Mouse (Mus musculus) heart, adult 9 months (tissue): ENCODE data around the gene Epb41l1.
A peak's percentile ranks its signal among the peaks of the same experiment; 100 is the strongest.

Source experiments
- DNase-seq, 2 experiments: peaks; one replicate each; pipeline ENCODE4 v3.0.0; 2022; ENCODE audit warnings: low spot score in 2 of 2

The Epb41l1 gene

DNA sequence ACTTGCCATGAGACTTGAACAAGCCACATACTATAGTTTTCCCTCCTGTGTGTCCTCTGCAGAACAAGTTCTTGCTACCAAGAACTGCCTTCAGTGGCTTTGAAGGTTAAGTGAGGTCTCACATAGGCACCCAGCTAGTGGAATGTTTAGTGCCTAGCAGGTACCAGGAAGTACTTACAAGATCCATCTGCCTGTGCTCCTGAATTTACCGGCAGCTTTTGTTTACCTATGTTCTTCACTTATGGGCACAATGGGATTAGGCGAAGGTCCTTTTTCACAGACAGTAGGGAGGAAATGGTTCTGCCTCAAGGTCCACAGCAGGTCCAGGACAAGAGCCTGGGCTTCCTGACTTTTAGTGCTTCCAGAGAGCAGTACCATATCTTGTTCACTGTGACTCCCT, 112.5 kb downstream of the Epb41l1 start:
- no peak for DNase-seq

DNA sequence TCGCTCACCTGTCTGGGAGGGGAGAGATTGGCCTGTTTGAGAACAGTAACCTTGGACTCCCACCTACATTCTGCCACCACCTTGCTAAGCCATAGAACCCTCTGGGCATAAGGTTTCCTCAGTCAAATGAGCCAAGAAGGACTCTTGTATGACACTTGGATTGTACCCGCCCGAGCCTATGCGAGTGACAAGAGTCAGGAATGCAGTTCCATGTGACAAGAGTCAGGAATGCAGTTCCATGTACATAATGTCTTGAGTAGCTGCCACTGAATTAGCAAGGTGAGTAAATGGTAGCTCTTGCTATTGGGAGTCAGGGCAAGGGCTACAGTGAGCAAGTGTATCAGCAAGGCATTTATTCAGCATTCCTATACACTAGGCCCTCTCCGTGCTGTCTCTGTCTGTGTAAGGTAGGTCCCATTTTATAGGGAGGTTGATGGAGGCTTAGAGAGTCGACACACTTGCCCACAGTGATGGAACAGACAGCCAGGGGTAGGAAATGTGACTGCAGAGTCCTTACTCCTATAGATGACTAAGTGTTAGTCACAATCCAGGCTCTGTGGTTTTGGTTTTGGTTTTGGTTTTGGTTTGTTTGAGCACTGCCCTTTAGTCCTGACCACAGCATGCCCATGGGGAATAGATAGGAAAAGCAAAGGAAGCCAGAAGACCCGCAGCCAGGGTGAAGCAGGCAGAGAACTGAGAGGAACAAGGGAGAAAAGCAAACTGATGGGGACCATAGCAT, 118.3 kb downstream of the Epb41l1 start:
- DNase-seq, result no peak

DNA sequence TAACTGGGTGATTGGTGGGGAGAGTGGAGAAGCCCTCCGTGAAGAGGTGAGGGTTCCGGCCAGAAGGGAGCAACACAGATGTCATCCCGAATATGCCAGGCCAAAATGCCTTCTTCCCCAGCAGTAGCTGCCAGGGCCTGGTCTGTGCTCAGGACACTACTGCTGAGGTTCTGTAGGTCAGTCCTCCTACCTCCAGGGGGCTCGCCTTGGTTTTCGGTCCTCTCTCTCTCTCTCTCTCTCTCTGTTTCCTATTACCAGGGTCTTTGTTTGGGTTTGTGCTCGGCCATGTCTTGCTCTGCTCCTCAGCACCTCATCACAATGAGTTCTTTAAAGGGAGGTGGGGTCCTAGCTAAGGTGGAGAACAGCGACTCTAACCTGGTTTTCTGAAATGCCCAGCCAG, 120.3 kb downstream of the Epb41l1 start:
- DNase-seq, result no peak

DNA sequence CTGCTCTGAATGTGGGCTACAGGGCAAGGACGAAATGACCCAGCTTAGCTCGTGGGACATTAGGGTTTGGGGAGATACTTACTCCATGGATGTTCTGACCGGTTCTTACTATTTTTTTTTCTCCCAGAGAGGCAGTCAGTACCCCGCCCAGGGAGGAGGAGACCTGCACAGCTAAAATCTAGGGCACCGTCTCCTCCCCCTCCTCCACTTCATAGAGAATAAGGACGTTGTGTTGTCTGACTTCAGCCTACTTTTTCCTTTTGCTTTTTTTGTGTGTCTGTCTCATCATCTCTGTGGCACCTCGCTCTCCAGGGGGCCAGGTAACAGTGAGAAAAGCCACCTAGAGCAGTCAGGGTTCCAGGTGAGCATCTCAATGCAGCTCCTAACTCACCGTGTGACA, 121.7 kb downstream of the Epb41l1 start:
- DNase-seq, result no peak

DNA sequence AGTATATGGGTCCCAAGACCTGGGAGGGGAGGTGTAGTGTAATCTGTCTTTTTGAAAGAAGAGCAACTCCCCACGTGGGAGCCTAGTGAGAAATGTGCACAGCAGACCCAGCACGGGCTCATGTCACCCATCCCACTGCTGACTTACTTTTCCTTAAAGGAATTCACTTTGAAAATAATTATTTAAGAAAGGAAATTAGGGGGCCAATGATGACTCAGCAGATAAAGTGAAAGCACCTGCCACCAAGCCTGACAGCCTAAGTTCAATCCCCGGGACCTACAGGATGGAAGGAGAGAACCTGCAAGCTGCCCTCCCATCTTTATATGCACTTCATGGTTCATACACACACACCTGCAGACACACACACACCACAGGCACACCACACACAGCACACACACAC, 123.1 kb downstream of the Epb41l1 start:
- no peak for DNase-seq

DNA sequence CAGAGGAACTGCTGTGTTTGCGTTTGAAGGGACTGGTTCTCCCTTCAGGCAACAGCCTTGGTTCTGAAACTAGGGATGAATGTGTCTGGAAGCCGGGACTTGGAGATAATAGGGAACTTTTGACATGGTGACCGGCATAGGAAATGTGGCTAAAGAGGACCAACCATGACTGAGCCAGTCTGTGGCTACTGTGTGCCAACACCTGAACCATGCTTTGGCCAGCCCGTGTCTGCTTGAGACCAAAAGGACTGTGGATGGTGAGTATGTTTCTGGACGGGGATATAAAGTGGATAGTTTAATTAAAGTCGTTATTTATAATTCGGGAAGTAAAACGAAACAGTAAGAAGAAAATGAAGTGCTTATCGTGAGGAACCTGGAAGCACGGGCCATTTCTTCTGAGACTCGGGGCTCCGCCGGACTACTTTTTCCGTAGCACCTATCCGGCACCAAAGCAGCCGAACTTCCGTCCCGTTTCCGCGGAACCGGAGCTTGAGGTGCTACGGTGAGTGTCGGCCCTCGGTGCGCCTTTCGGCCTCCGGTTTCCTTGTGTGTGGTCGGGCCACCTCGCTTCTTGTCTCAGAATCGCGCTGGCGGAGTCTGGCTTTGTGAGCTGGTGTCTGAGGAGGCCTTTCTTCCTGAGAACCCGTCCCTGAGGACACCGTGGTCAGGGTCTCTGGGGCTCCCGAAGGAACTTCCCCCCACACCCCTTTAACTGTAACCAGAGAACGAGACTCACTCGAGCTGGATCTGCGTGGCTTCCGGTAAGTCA, 126.6 kb downstream of the Epb41l1 start, which contains the start of gene Aar2:
Gene Aar2, plus strand, starts transcription at position 462 of the 769 bp plus-strand sequence.
- peak; percentile 50 to 72 for DNase-seq

DNA sequence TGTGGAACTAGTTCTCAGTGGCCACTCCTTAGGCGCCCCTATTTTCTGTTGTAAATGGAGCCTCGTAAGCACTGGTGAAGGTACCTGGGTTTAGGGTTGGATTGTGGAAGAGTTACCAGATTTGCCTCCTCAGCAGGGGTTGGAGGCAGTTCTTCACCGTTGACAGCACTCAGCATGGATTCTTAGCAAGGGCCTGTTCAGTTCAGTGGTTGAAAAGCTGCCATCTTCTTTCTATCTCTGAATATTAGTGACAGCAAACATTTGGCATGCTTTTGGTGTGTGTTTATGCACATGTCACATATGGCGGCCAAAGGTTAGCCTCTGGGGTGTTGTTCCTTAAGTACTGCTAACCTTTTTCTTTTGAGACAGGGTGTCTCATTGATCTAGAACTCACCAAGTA, 131.7 kb downstream of the Epb41l1 start:
- DNase-seq, result no peak

DNA sequence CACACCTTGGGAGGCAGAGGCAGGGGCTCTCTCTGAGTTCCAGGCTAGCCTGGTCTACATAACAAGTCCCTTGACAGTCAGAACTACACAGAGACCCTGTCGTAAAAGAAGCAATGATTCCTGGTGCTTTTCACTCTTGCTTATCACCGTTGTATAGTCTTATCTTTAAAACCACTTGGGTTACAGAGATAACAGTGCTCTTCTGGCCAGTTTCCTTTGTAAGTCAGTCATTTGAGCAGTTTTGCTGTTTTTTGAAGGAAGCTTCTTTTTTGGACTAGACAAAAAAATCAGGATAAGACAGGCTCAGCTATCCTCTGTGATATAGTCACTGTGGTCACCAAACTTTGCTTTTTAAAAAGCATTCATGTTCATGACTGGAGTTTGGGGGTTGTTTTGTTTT, 141.1 kb downstream of the Epb41l1 start:
- no peak for DNase-seq

DNA sequence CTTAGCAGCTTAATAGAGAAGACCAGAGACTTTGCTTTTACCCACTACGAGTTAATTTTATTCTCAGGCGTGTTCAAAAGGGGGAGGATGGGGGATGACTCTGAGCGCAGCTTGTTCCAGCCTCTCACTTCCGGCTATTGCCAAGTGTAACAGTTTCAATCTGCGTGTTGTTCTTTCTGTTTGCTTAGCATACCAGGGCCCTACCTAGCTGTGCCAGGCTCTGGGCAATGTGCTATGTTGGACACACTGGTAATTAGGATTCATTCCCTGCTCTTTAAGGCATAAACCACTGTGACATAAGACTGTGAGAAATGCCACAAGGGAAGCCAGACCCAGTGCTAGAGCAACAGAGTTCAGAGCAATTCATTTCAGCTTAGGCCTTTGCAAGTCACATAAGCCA, 142.8 kb downstream of the Epb41l1 start:
- DNase-seq, result peak; percentile 16 to 22

DNA sequence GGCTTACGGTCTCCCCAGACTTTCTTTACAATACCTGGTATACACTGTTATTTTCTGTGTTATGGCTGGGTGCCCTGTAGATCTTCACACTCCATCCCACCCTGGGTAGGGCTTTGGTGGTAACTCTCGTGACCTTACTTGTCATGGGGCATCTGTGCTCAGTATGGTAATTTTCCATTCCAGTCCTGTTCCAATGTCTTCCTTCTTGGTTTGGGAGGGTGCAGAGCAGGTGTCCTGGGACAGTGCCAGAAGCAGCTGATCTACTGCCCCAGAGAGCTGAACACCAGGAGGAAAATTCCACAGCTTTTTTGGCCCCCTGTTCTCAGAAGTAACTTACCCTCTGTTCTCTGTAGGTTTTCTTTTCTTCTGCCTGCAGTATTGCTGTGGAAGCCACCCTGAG, 145.8 kb downstream of the Epb41l1 start:
- DNase-seq, result no peak

DNA sequence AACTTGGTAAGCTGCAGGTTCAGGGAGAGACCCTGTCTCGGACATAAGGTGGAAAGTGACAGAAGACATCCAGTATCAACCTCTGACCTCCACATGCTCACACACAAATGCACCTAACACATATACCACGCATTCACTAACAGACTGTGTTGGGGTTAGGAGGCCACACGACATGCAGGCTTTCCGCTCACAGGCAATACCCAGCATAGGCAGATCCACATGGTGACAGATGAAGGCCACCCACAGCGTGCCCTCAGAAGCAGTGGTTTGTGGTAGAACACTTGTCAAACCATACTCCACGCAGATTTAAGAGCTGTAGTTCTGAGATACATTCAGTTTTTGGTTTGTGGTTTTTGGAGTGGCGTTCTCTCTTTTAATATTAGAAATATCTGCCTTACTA, 147.9 kb downstream of the Epb41l1 start:
- DNase-seq, result no peak

DNA sequence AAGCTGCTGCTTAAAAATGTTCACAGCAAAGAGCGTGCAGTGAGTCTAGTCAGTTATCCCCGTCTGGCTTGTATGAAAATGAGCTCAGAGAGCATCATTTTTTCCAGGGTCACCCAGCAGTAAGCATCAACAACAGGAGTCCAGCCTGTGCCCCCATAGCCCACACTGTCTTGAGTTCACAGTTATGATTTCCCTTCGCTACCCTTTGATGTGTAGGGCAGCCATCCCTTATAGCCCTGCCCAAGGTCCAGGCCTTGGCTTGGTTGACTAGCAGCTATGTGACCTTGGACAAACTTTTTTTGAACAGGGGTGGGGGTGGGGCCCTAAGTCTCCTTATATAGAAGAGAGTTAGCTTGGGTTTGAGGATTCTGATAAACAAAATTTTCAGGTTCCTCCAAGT, 148.6 kb downstream of the Epb41l1 start:
- no peak for DNase-seq

DNA sequence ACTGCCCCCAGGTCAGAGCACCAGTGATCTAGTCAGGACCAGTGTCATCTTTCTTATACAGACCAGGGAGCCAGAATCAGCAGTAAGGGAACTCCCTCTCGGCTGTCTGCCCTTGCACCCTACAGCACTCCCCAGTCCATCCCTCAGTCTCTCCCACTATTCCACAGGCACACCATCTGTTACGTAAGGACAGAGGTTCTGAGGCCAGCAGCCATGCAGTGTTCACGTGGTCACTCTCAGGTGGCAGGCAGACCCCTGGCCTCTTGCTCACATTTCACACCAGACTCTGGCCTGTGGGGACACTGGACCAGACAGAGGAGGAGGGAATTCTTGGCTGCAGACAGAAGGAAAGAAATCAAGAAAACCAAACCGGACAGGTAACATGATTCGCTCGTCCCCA, 150.8 kb downstream of the Epb41l1 start:
- no peak for DNase-seq

DNA sequence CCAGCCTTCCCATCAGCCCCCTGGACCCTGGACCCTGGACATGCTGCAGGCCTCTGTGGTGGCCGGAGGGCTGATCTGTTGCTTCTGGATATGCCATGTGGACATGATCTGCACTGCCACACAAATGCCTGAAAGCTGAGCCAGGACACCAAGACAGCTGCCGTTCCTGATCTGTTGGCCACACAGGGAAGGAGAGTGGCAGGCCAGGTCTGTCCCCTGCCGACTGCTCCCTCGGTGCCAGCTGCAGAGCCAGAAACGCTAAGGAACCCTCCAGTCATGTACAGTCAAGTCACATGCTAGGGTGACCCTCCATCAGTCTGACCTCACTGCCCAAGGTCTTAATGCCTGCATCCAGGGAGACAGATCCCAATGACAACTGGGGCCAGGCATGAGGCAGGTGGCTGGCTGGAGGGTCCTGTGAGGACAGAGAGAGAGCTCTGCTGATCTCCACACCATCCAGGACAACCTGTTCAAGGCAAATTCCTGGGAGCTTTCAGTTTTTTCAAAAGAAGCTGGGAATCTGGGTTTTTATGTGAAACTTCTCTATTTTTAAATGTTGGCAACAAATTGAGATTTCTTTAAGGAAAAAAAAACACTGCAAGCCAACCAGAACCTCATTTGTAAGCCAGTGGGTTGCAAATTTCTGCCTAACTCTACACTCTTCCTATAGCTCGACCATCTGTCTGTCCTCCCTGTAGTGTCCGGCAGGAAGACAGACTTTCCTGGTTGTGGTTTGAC, 156.3 kb downstream of the Epb41l1 start:
- no peak for DNase-seq

DNA sequence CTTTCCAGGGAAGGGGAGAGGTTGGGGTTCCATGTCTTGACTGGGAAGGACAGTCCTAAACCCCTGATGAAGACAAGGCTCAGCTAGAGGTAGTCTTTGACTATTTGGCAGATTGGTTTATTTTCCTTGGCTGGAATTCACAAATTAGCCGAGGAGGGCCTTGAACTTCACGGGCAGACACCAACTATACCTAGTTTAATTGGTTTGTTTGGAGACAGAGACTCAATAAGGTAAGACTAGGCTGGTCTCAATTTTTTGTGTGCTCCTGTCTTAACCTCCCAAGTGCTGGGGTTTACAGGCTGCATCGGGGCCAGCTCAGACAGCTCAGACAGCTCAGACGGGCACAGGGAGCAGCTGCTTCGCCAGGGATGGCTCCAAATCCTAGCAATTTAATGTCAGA, 159.8 kb downstream of the Epb41l1 start:
- DNase-seq, result no peak

DNA sequence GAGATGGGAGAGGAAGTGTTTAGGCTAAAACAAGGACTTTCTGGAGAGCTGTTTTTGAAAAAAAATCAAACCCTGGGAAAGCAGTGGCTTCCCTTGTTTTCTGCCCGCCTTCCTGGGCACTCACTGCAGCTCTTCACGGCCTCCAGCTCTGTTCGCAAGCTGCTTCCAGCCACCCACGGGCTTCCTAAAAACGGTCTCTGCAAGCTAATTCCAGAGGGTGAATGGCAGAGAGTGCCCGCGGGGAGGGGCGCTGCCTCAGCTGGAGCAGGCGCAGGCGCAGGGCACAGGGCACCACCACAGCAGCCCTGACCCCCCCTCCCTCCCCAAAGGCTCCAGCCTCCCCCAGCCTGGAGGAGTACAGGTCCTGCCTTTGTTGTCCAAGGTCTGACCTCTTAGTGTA, 160.5 kb downstream of the Epb41l1 start:
- DNase-seq, result no peak

DNA sequence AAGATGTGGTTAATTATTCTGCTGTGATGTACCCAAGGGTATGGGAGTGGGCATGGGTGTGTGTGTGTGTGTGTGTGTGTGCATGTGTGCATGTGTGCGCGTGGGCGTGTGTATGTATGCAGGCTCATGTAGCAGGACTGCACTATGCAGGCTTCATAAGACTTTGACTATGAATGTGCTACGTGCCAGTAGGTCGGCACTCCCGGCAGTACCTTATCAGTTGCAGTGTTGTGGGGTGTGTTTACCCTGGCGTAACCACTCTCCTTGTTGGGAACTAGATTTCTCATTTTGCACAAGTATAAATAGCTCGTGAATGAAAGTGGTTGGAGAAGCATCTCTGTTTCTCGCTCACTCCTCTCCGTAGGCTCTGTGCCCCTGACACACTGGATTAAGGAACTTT, 162.2 kb downstream of the Epb41l1 start:
- peak; percentile 31 to 44 for DNase-seq

DNA sequence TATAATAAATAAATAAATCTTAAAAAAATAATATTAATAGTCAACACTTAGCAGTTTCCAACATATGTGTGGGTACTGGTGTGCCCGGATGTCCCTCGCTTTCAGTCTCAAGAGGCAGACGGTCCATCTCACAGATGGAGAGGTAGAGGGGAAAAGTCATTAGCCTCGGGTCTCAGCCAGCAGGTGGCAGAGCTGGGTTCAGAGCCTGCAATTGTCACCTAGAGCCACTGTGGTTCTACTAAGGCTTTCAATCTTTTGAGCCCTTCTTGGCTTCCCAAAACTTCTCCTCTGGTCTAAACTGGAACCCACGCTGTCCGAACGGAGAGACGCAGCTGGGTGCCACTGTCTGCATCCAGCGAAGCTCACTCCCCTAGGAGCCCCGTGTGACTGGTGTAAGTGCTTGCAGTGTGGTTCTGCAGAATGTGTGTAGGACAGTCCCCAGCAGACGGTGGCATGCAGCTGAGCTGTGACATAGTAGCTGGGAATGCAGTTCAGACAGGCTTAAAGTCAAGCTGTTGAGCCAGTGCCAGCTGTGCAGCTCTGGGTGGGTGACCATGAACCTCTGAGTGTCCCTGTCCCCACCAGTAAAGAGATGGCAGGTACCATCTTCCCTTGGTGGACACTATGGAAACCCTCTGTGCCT, 163.6 kb downstream of the Epb41l1 start:
- peak in 1 of 2 experiments; percentile 10 for DNase-seq

DNA sequence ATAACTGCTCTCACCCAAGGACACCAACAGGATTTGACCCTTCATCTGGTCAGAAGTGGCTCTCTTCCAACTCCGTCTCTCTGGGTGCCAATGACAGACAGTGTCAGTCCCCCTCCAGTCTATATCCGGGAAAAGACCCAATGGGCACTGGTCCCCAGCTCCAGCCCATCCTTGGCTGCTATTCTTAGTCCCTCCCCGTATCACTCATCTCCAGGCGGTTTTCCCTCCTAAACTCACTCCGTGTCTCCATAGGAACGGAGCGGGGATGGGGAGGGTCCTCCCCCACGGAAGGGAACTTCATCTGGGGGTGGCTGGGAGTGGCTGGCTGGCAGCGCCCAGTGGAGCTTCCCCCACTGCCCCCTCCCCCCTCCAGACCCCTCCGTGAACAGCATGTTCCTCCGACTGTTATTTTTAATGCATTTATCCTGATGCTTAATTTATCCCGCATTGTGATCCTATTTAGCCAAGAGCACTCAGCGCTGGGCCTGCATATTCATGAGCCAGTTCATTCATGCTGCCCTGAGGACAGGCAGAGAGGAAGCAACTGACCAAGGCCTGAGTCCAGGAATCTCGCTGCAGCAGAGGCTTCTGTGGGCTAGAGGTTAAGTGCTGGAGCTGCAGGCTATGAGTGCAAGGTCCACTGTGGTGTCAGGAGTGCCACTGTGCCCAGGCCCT, 164.2 kb downstream of the Epb41l1 start:
- peak; percentile 68 to 69 for DNase-seq

DNA sequence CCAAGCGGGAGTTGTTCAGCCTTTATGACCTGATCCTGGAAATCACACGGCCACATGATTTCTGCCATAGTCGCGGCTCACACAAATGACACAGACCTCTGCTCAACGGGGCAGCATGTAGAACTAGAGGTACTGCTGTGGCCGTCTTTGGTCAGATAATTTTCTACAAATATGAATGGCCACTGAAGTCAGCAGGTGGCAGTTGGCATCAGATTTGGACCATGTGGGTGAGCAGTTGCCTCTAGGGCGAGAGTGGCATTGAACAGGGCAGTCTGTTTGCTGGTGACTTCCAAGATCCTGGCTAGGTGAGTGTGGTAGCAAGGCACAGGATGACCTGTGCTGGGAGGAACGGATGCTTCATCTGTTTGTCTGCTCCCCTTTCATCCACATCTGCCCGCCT, 168.8 kb downstream of the Epb41l1 start:
- DNase-seq, result no peak
